ENCODE assay signal across 20 mouse cellular contexts in the genomic region with DNA sequence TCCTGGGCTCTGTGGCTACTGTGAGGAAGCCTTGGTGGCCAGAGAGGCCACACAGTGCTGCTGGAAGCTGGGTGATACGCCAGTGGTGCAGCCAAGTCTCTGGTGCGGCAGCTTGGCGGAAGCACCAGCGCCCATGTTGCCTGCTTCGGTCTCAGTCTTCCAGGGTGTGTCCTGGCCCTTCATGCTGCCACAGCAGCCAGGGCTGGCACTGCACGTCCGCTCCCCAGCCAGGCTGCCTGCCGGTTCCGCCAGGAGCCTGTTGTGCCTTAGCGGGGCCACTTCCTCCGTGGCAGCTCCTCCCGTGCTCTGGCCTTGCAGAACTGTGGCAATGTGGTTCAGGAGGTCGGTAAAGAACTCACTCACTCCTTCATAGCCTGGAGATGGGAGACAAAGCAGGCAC. TPM values are rescaled to one million over a fixed set of nuclear protein-coding genes. Genes with fewer than 3 reads are reported as not detected.
DNase-seq lines count a peak whose midpoint lies in the region; ATAC-seq and TF ChIP-seq lines count a peak whose summit lies in the region.
"Had no signal": no experiment of that assay in that cellular context is flagged by ENCODE, and none has a peak within 500 bp of the region (broad histone marks: within the 10 kb centered on the region; RNA-seq: fewer than 3 reads in every experiment).

No protein-coding gene starts in this region.

- H3K9me3 ChIP-seq in forebrain, embryonic 15.5 days = no peaks in the 10 kb centered on the region
- H3K9me3 ChIP-seq in forebrain, embryonic 10.5 days = no peaks in the 10 kb centered on the region
- H3K9me3 ChIP-seq in embryonic facial prominence, embryonic 10.5 days = no peaks in the 10 kb centered on the region
- H3K9me3 ChIP-seq: embryonic facial prominence, embryonic 15.5 days; G1E; heart, embryonic 15.5 days had no signal

- H3K27me3 ChIP-seq in forebrain, embryonic 15.5 days = no peaks in the 10 kb centered on the region
- no peaks in the 10 kb centered on the region for H3K27me3 ChIP-seq in forebrain, embryonic 10.5 days (ENCODE audit: poor library complexity, severe bottlenecking)
- no peaks in the 10 kb centered on the region for H3K27me3 ChIP-seq in cerebellum, adult 2 months (ENCODE audit: control insufficient read depth, insufficient read depth, low read length)
- H3K27me3 ChIP-seq in embryonic facial prominence, embryonic 10.5 days (replicated peaks; ENCODE audit: low read depth, poor library complexity, severe bottlenecking) = no peaks in the 10 kb centered on the region
- H3K27me3 ChIP-seq: embryonic facial prominence, embryonic 15.5 days; heart, embryonic 15.5 days; Patski had no signal

- ATAC-seq in forebrain, embryonic 15.5 days (replicated peaks) = no peak
- ATAC-seq: liver, postnatal 0 days; midbrain, embryonic 16.5 days had no signal

- no peak overlapping the region for H3K9ac ChIP-seq in forebrain, embryonic 15.5 days (replicated peaks)
- H3K9ac ChIP-seq: embryonic facial prominence, embryonic 15.5 days; heart, embryonic 15.5 days; hindbrain, embryonic 14.5 days; liver, postnatal 0 days had no signal

- no peak for DNase-seq in forebrain, embryonic 10.5 days (ENCODE audit: extremely low spot score, low spot score)
- peak; percentile 21 for DNase-seq in lung, adult 2 months
- no peak for DNase-seq in lung, postnatal 14 days
- DNase-seq in cerebellum, adult 2 months = peak; percentile 71 to 73
- no peak for DNase-seq in embryonic facial prominence, embryonic 10.5 days (ENCODE audit: low spot score)
- no peak for DNase-seq in kidney, postnatal 36 days
- DNase-seq: adrenal gland, postnatal 36 days; gastrocnemius, postnatal 36 days; heart, postnatal 4 days; liver, postnatal 0 days; thymus, postnatal 14 days had no signal

- no peak overlapping the region for H3K4me2 ChIP-seq in forebrain, embryonic 15.5 days (replicated peaks)
- H3K4me2 ChIP-seq: embryonic facial prominence, embryonic 15.5 days; heart, embryonic 15.5 days; hindbrain, embryonic 14.5 days had no signal

- peaks cover 2% of the 10 kb centered on the region; the same call in 1 of the 2 replicates for H3K36me3 ChIP-seq in forebrain, embryonic 15.5 days
- peaks cover 25% of the 10 kb centered on the region for H3K36me3 ChIP-seq in forebrain, embryonic 10.5 days (replicated peaks)
- peaks cover 13% of the 10 kb centered on the region for H3K36me3 ChIP-seq in embryonic facial prominence, embryonic 10.5 days (replicated peaks)
- H3K36me3 ChIP-seq: heart, embryonic 15.5 days had no signal

- TF ChIP-seq CTCF in lung, adult 2 months (IDR thresholded peaks at IDR 0.05; ENCODE audit: insufficient read depth, low read length) = no peak
- TF ChIP-seq CTCF in cerebellum, adult 2 months (IDR thresholded peaks at IDR 0.05; ENCODE audit: borderline replicate concordance, insufficient read depth, low read depth, low read length) = no peak

- 81% methylated on average over 13 of the region's 13 CpGs for WGBS in forebrain, embryonic 15.5 days
- 88% methylated on average over 13 of the region's 13 CpGs for WGBS in forebrain, embryonic 10.5 days
- 72% methylated on average over 13 of the region's 13 CpGs for WGBS in lung, adult 2 months
- 13% methylated on average over 13 of the region's 13 CpGs for WGBS in cerebellum, adult 2 months
- 88% methylated on average over 13 of the region's 13 CpGs for WGBS in embryonic facial prominence, embryonic 10.5 days

- 0 out of 2 replicates have a peak overlapping the region, but pooled peaks have one; percentile 20 for H3K27ac ChIP-seq in forebrain, embryonic 15.5 days (replicated peaks)
- no peak overlapping the region for H3K27ac ChIP-seq in forebrain, embryonic 10.5 days
- peak overlapping the region; percentile 1; the same call in 1 of the 2 replicates for H3K27ac ChIP-seq in cerebellum, adult 2 months (ENCODE audit: insufficient read depth, low read length)
- H3K27ac ChIP-seq in embryonic facial prominence, embryonic 10.5 days (replicated peaks) = peak overlapping the region; percentile 55
- H3K27ac ChIP-seq: embryonic facial prominence, embryonic 15.5 days; heart, embryonic 15.5 days; hindbrain, embryonic 14.5 days; kidney, postnatal 0 days had no signal

- TF ChIP-seq POLR2A in lung, adult 2 months (IDR thresholded peaks at IDR 0.05; ENCODE audit: borderline replicate concordance, extremely low read depth, low read depth, low read length) = no peak
- no peak for TF ChIP-seq POLR2A in cerebellum, adult 2 months (IDR thresholded peaks at IDR 0.05; ENCODE audit: borderline replicate concordance, insufficient read depth, low read length)

- peaks cover 3% of the 10 kb centered on the region; the same call in 1 of the 2 replicates for H3K4me1 ChIP-seq in forebrain, embryonic 15.5 days
- H3K4me1 ChIP-seq in forebrain, embryonic 10.5 days = peaks cover 5% of the 10 kb centered on the region; the same call in 1 of the 2 replicates
- H3K4me1 ChIP-seq in lung, adult 2 months (ENCODE audit: control insufficient read depth, insufficient read depth, low read length) = no peaks in the 10 kb centered on the region
- peaks cover 25% of the 10 kb centered on the region for H3K4me1 ChIP-seq in cerebellum, adult 2 months (ENCODE audit: control insufficient read depth, insufficient read depth, low read length)
- H3K4me1 ChIP-seq in embryonic facial prominence, embryonic 10.5 days = peaks cover 2% of the 10 kb centered on the region; the same call in 1 of the 2 replicates
- H3K4me1 ChIP-seq: embryonic facial prominence, embryonic 15.5 days had no signal

- no peak overlapping the region for H3K4me3 ChIP-seq in forebrain, embryonic 15.5 days
- H3K4me3 ChIP-seq in forebrain, embryonic 10.5 days = no peak overlapping the region
- no peak overlapping the region for H3K4me3 ChIP-seq in lung, adult 2 months (replicated peaks; ENCODE audit: extremely low read depth, low read depth, low read length)
- no peak overlapping the region for H3K4me3 ChIP-seq in cerebellum, adult 2 months (replicated peaks; ENCODE audit: insufficient read depth, low read depth, low read length)
- H3K4me3 ChIP-seq in embryonic facial prominence, embryonic 10.5 days = no peak overlapping the region
- H3K4me3 ChIP-seq: embryonic facial prominence, embryonic 15.5 days; heart, embryonic 15.5 days had no signal

RNA-seq across cellular contexts. Expression of a gene that starts 15.3 kb away (rescaled TPM):
- polyA plus RNA-seq in forebrain, embryonic 15.5 days (2015; fragmentation: Nextera tagmentation; extraction: Ambion mirVana) = 99.3 and 102 TPM in 2 replicates
- 6.7 and 9.2 TPM in 2 replicates for polyA plus RNA-seq in forebrain, embryonic 10.5 days (2016; fragmentation: Nextera tagmentation; extraction: Ambion mirVana)
- 0.25 and 1.0 TPM in 2 replicates for polyA plus RNA-seq in lung, adult 2 months (2012; rRNA removed)
- 187 and 216 TPM in 2 replicates for polyA plus RNA-seq in cerebellum, adult 2 months (2012; rRNA removed)
- polyA plus RNA-seq in embryonic facial prominence, embryonic 10.5 days (2016; fragmentation: Nextera tagmentation; extraction: Ambion mirVana) = 6.2 and 6.6 TPM in 2 replicates
- polyA plus RNA-seq: G1E; liver, adult 2 months had no signal

Comparison
In these comparisons a context has a peak if more than half of its experiments do, and no peak if none do; other contexts are left out.
1. DNase-seq: peak in lung, adult 2 months (single experiment) and cerebellum, adult 2 months (2 of 2); none in forebrain, embryonic 10.5 days (single experiment), lung, postnatal 14 days (single experiment), embryonic facial prominence, embryonic 10.5 days (single experiment) and kidney, postnatal 36 days (0 of 2).